8 mouse cellular contexts compared by ENCODE assay signal in genomic region chr3:152193635-152194097, GRCm38 (mm10). TPM values are rescaled to one million over a fixed set of nuclear protein-coding genes. Genes with fewer than 3 reads are reported as not detected.
DNase-seq lines count a peak whose midpoint lies in the region; ATAC-seq and TF ChIP-seq lines count a peak whose summit lies in the region.

No protein-coding gene starts in this region.

- no peaks in the 10 kb centered on the region for H3K27me3 ChIP-seq in heart, embryonic 15.5 days
- H3K27me3 ChIP-seq in liver, embryonic 14.5 days (ENCODE audit: control insufficient read depth, insufficient read depth, low read length): no peaks in the 10 kb centered on the region
- no peaks in the 10 kb centered on the region for H3K27me3 ChIP-seq in neural tube, embryonic 11.5 days (ENCODE audit: control insufficient read depth, insufficient read depth, low read length)
- H3K27me3 ChIP-seq in stomach, postnatal 0 days (ENCODE audit: control insufficient read depth, insufficient read depth, low read length): no peaks in the 10 kb centered on the region

- DNase-seq in CD4-positive, CD25-positive, alpha-beta regulatory T cell, adult 2 months (ENCODE audit: low read depth, low spot score): peak; percentile 93
- peak; percentile 86 for DNase-seq in fibroblast of lung, adult 2 months (ENCODE audit: low read depth)
- DNase-seq in kidney, postnatal 25 days: peak; percentile 89 to 94
- peak; percentile 92 to 93 (median 93) for DNase-seq in liver, embryonic 14.5 days (ENCODE audit: low read depth in 3 of 3, low spot score in 3 of 3)
- peak; percentile 79 for DNase-seq in neural tube, embryonic 11.5 days (ENCODE audit: low spot score)
- DNase-seq in stomach, postnatal 0 days (ENCODE audit: low spot score): peak; percentile 85

- H3K9ac ChIP-seq in heart, embryonic 15.5 days: peak overlapping the region; percentile 70
- H3K9ac ChIP-seq in liver, embryonic 14.5 days (replicated peaks): peak overlapping the region; percentile 97
- H3K9ac ChIP-seq in neural tube, embryonic 11.5 days (ENCODE audit: low read length): peak overlapping the region; percentile 5
- H3K9ac ChIP-seq in stomach, postnatal 0 days (ENCODE audit: low read length): peak overlapping the region; percentile 61

- H3K4me3 ChIP-seq in brown adipose tissue, adult 24 weeks (ENCODE audit: insufficient read depth, low read depth, low read length): peak overlapping the region; percentile 61
- H3K4me3 ChIP-seq in heart, embryonic 15.5 days: peak overlapping the region; percentile 69
- H3K4me3 ChIP-seq in liver, embryonic 14.5 days (ENCODE audit: insufficient read depth in 1 of 2, low read depth in 2 of 2, low read length in 2 of 2): peak overlapping the region; percentile 94 to 95
- peak overlapping the region; percentile 35 for H3K4me3 ChIP-seq in neural tube, embryonic 11.5 days (ENCODE audit: low read depth, low read length)
- H3K4me3 ChIP-seq in stomach, postnatal 0 days (ENCODE audit: low read depth, low read length): peak overlapping the region; percentile 46

- H3K4me2 ChIP-seq in heart, embryonic 15.5 days: peak overlapping the region; percentile 59
- H3K4me2 ChIP-seq in liver, embryonic 14.5 days (ENCODE audit: low read depth): peak overlapping the region; percentile 58
- H3K4me2 ChIP-seq in neural tube, embryonic 11.5 days (ENCODE audit: low read depth): peak overlapping the region; percentile 51
- peak overlapping the region; percentile 49 for H3K4me2 ChIP-seq in stomach, postnatal 0 days (replicated peaks; ENCODE audit: low read depth)

- TF ChIP-seq EP300 in liver, embryonic 14.5 days (IDR thresholded peaks at IDR 0.05; ENCODE audit: low read depth): no peak; the same call in 1 of the 2 replicates
- no peak for TF ChIP-seq EP300 in stomach, postnatal 0 days (optimal IDR thresholded peaks at IDR 0.05)

- ATAC-seq in heart, embryonic 15.5 days (replicated peaks; ENCODE audit: insufficient number of reproducible peaks, insufficient read depth, low FRiP score, low read depth): peak; percentile 96
- peak; percentile 89 for ATAC-seq in liver, embryonic 14.5 days (ENCODE audit: insufficient read depth)
- peak; percentile 96 for ATAC-seq in neural tube, embryonic 11.5 days (ENCODE audit: insufficient read depth, low FRiP score, low TSS enrichment)
- ATAC-seq in stomach, postnatal 0 days (ENCODE audit: low FRiP score, low TSS enrichment): peak; percentile 98

- H3K36me3 ChIP-seq in heart, embryonic 15.5 days: no peaks in the 10 kb centered on the region
- H3K36me3 ChIP-seq in liver, embryonic 14.5 days (replicated peaks; ENCODE audit: control insufficient read depth, insufficient read depth, low read depth): no peaks in the 10 kb centered on the region
- H3K36me3 ChIP-seq in neural tube, embryonic 11.5 days (ENCODE audit: control insufficient read depth, insufficient read depth, low read length): no peaks in the 10 kb centered on the region
- no peaks in the 10 kb centered on the region for H3K36me3 ChIP-seq in stomach, postnatal 0 days (ENCODE audit: control insufficient read depth, insufficient read depth, low read length)

- H3K9me3 ChIP-seq in heart, embryonic 15.5 days (replicated peaks): no peaks in the 10 kb centered on the region
- no peaks in the 10 kb centered on the region for H3K9me3 ChIP-seq in liver, embryonic 14.5 days (ENCODE audit: control insufficient read depth, low read length)
- no peaks in the 10 kb centered on the region for H3K9me3 ChIP-seq in neural tube, embryonic 11.5 days (ENCODE audit: control insufficient read depth, low read length)
- no peaks in the 10 kb centered on the region for H3K9me3 ChIP-seq in stomach, postnatal 0 days (ENCODE audit: control insufficient read depth, low read length)

- H3K4me1 ChIP-seq in brown adipose tissue, adult 24 weeks (ENCODE audit: control insufficient read depth, insufficient read depth, insufficient read length, low read length): peaks cover 8% of the 10 kb centered on the region
- peaks cover 16% of the 10 kb centered on the region for H3K4me1 ChIP-seq in heart, embryonic 15.5 days (replicated peaks)
- peaks cover 22 to 23% of the 10 kb centered on the region in 2 experiments for H3K4me1 ChIP-seq in liver, embryonic 14.5 days (replicated peaks; ENCODE audit: control insufficient read depth in 2 of 2, insufficient read depth in 2 of 2, low read length in 1 of 2)
- peaks cover 2% of the 10 kb centered on the region; the same call in 1 of the 2 replicates for H3K4me1 ChIP-seq in neural tube, embryonic 11.5 days (ENCODE audit: control insufficient read depth, insufficient read depth, low read length)
- 0 out of 2 replicates have a peak, but pooled peaks cover 2% of the 10 kb centered on the region for H3K4me1 ChIP-seq in stomach, postnatal 0 days (replicated peaks; ENCODE audit: control insufficient read depth, insufficient read depth)

- TF ChIP-seq CTCF in liver, embryonic 14.5 days (IDR thresholded peaks at IDR 0.05; ENCODE audit: low read depth): peak; percentile 27; the same call in 1 of the 2 replicates
- peak; percentile 34 for TF ChIP-seq CTCF in stomach, postnatal 0 days (IDR thresholded peaks at IDR 0.05; ENCODE audit: low read depth)

- H3K27ac ChIP-seq in brown adipose tissue, adult 24 weeks (replicated peaks; ENCODE audit: low read depth, low read length): peak overlapping the region; percentile 68
- peak overlapping the region; percentile 94 for H3K27ac ChIP-seq in heart, embryonic 15.5 days
- peak overlapping the region; percentile 99 for H3K27ac ChIP-seq in liver, embryonic 14.5 days
- H3K27ac ChIP-seq in neural tube, embryonic 11.5 days (ENCODE audit: low read depth, low read length): no peak overlapping the region
- H3K27ac ChIP-seq in stomach, postnatal 0 days (replicated peaks): peak overlapping the region; percentile 80

- under 1% methylated on average over 17 of the region's 17 CpGs for WGBS in heart, embryonic 15.5 days
- WGBS in liver, embryonic 14.5 days (ENCODE audit: insufficient replicate concordance): under 1% methylated on average over 17 of the region's 17 CpGs
- WGBS in neural tube, embryonic 11.5 days: 2% methylated on average over 17 of the region's 17 CpGs
- 0% methylated on average over 17 of the region's 17 CpGs for WGBS in stomach, postnatal 0 days

RNA-seq across cellular contexts. Expression of gene Dnajb4, which starts 16.4 kb away (rescaled TPM):
- 40.7 and 64.7 TPM in 2 replicates for polyA plus RNA-seq in brown adipose tissue, adult 24 weeks (2012; ENCODE audit: insufficient read depth, insufficient read length, missing spikeins)
- polyA plus RNA-seq in heart, embryonic 15.5 days (2015; fragmentation: Nextera tagmentation; extraction: Ambion mirVana): 44.4 and 50.3 TPM in 2 replicates
- 10.9 and 18.3 TPM in 2 replicates for polyA plus RNA-seq in liver, embryonic 14.5 days (2012; rRNA removed)
- polyA plus RNA-seq in liver, embryonic 14.5 days (2014; fragmentation: Nextera tagmentation; extraction: Ambion mirVana): 29.9 and 34.3 TPM in 2 replicates
- polyA plus RNA-seq in neural tube, embryonic 11.5 days (2014; fragmentation: Nextera tagmentation; extraction: Ambion mirVana): 26.5 and 27.0 TPM in 2 replicates
- 26.4 and 29.0 TPM in 2 replicates for polyA plus RNA-seq in stomach, postnatal 0 days (2015; fragmentation: Nextera tagmentation; extraction: Ambion mirVana)

RNA-seq across cellular contexts. Expression of gene Fubp1, which starts 16.6 kb away (rescaled TPM):
- 26.9 and 63.5 TPM in 2 replicates for polyA plus RNA-seq in brown adipose tissue, adult 24 weeks (2012; ENCODE audit: insufficient read depth, insufficient read length, missing spikeins)
- polyA plus RNA-seq in heart, embryonic 15.5 days (2015; fragmentation: Nextera tagmentation; extraction: Ambion mirVana): 106 and 115 TPM in 2 replicates
- 47.3 and 50.8 TPM in 2 replicates for polyA plus RNA-seq in liver, embryonic 14.5 days (2012; rRNA removed)
- 64.6 and 65.3 TPM in 2 replicates for polyA plus RNA-seq in liver, embryonic 14.5 days (2014; fragmentation: Nextera tagmentation; extraction: Ambion mirVana)
- 399 and 403 TPM in 2 replicates for polyA plus RNA-seq in neural tube, embryonic 11.5 days (2014; fragmentation: Nextera tagmentation; extraction: Ambion mirVana)
- 60.2 and 60.5 TPM in 2 replicates for polyA plus RNA-seq in stomach, postnatal 0 days (2015; fragmentation: Nextera tagmentation; extraction: Ambion mirVana)

RNA-seq across cellular contexts. Expression of gene Gipc2, which starts 27.6 kb away (rescaled TPM):
- not detected in 2 replicates for polyA plus RNA-seq in brown adipose tissue, adult 24 weeks (2012; ENCODE audit: insufficient read depth, insufficient read length, missing spikeins)
- polyA plus RNA-seq in heart, embryonic 15.5 days (2015; fragmentation: Nextera tagmentation; extraction: Ambion mirVana): 4.6 and 5.0 TPM in 2 replicates
- polyA plus RNA-seq in liver, embryonic 14.5 days (2012; rRNA removed): 5.1 and 7.7 TPM in 2 replicates
- polyA plus RNA-seq in liver, embryonic 14.5 days (2014; fragmentation: Nextera tagmentation; extraction: Ambion mirVana): 16.9 and 17.8 TPM in 2 replicates
- polyA plus RNA-seq in neural tube, embryonic 11.5 days (2014; fragmentation: Nextera tagmentation; extraction: Ambion mirVana): 1.1 and 1.6 TPM in 2 replicates
- 76.1 and 82.5 TPM in 2 replicates for polyA plus RNA-seq in stomach, postnatal 0 days (2015; fragmentation: Nextera tagmentation; extraction: Ambion mirVana)

Comparison
In these comparisons a context has a peak if more than half of its experiments do, and no peak if none do; other contexts are left out.
1. H3K4me3 ChIP-seq: peak in every context shown above with its lines; median percentile 94 in liver, embryonic 14.5 days; 69 in heart, embryonic 15.5 days; 61 in brown adipose tissue, adult 24 weeks; 46 in stomach, postnatal 0 days; 35 in neural tube, embryonic 11.5 days.
2. H3K9ac ChIP-seq: peak in every context shown above with its lines; median percentile 97 in liver, embryonic 14.5 days; 70 in heart, embryonic 15.5 days; 61 in stomach, postnatal 0 days; 5 in neural tube, embryonic 11.5 days.